Mouse (Mus musculus) layer of hippocampus, adult 2 months (tissue): Measurements from ENCODE around the gene Nkd2. TPM values are rescaled to one million over a fixed set of nuclear protein-coding genes. Genes with fewer than 3 reads are reported as not detected.

ENCODE experiments used
- DNase-seq, 2 experiments: peaks; one replicate each; pipeline ENCODE4 v3.0.0; 2022; ENCODE audit warnings: low spot score in 2 of 2
- H3K27ac ChIP-seq: fragments of 200-600 bp; 2 replicates; pipeline ENCODE4 v1.8.1; 2022
- H3K4me3 ChIP-seq: fragments of 200-600 bp; 2 replicates; pipeline ENCODE4 v1.8.1; 2022; ENCODE audit warnings: mild to moderate bottlenecking
- CTCF ChIP-seq: fragments of 200-600 bp; conservative IDR thresholded peaks from 2 replicates; pipeline ENCODE4 v1.8.1; 2022; ENCODE audit warnings: antibody characterized with exemption, mild to moderate bottlenecking, moderate library complexity
- total RNA-seq, 2 experiments: library from RNA; stranded (reverse); gene quantifications; 2 replicates each; pipeline ENCODE4 v1.2.3; 2021

Gene Nkd2
- total RNA-seq, 2 experiments from 2014 or later: 6.2 to 8.9 TPM

- H3K4me3 ChIP-seq: no peak overlapping the region
- no peak for TF ChIP-seq CTCF
- DNase-seq: no peak
- 0 out of 2 replicates have a peak overlapping the region, but pooled peaks have one; percentile 4 for H3K27ac ChIP-seq
These were observed 48.3 kb downstream of the Nkd2 start for GRCm38 (mm10) chr13:73799110-73799509.

GRCm38 (mm10) chr13:73793171-73793570 is 54.3 kb downstream of the Nkd2 start:
- Histone ChIP-seq H3K27ac (no peak overlapping the region), H3K4me3 (no peak overlapping the region)
- no peak for TF ChIP-seq CTCF
- DNase-seq: no peak

DNA sequence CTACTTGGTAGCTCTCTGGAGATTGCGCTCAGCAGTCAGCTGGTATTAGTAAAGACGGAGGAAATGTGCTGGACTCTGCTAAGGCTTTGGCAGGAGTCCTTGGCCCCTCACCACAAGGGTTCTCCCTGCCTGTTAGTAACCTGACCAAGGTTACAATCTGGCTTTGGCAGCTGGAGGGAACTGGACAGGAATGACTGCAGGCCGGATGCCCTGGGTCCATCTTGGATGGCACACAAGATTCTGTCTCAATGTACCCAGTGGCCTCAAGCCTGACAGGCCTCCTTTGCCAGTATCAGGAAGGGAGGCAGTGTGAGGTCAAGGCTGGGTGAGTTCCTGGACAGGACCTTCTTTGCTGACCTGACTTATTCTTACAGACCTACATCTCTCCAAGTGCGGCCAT is 55.3 kb downstream of the Nkd2 start:
- Histone ChIP-seq H3K4me3 (no peak overlapping the region), H3K27ac (no peak overlapping the region)
- no peak for DNase-seq
- no peak for TF ChIP-seq CTCF

- DNase-seq: no peak
- Histone ChIP-seq H3K27ac (no peak overlapping the region), H3K4me3 (no peak overlapping the region)
- no peak for TF ChIP-seq CTCF
These were observed 64.9 kb downstream of the Nkd2 start for GRCm38 (mm10) chr13:73782486-73782885.

DNA sequence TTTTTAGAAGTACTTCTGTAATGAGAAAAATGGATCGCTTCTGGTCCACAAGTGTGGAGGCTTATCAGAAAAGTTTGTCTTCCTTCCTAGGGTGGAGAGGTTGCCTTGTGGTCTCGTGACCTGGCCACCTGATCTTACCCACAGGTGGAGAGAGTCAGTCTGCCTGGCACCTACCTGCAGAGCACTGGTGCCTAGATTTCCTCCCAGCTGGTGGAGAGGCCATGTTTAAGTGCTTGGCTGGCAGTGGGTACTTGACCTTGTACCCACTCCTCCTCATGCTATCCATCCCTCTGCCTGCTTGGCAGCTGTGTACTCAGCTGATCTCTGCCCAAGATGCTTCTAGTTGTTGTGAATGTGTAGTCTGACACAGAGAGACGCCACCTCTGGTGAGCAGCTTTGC is 69.9 kb downstream of the Nkd2 start:
- DNase-seq: no peak
- no peak overlapping the region for H3K4me3 ChIP-seq
- no peak for TF ChIP-seq CTCF
- H3K27ac ChIP-seq: no peak overlapping the region

GRCm38 (mm10) chr13:73775786-73776185 is 71.6 kb downstream of the Nkd2 start:
- H3K4me3 ChIP-seq: no peak overlapping the region
- TF ChIP-seq CTCF: no peak
- H3K27ac ChIP-seq: no peak overlapping the region
- DNase-seq: no peak

DNA sequence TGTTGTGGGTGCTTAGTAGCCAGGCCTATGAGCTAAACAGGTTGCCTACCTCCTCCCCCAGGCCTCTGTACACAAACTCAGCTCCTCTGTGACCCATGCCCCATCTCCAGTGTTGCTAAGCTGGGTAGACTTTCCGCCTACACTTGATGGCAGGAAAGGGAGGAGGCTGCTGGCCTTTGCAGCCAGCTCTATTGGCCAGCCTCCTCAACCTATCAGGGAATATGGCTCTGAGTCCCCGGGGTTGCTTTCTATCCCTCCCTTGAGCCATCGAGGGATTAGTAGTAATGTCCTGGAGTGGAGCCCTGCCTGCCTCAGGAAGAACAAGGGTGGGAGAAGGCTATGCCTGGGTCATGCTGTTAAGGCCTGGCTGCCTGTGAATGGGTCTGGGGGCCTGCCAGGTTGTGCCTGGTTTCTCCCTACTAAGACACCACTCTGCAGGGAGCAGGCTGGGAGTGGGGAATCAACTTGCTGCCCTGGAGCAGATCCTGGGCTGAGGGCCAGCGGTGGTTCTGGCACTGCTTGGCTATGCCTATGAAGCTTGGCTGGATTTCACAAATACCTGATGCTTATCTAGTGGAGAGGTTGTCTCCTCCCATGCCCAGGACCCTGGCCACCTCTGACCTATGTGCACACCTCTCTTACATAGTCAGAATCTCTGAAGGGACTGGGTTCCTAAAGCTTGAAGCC is 73.8 kb downstream of the Nkd2 start:
- Histone ChIP-seq H3K27ac (no peak overlapping the region), H3K4me3 (no peak overlapping the region)
- no peak for TF ChIP-seq CTCF
- no peak for DNase-seq

- no peak overlapping the region for H3K27ac ChIP-seq
- no peak for DNase-seq
- peak; percentile 37 for TF ChIP-seq CTCF
- H3K4me3 ChIP-seq: no peak overlapping the region
These were observed 74.8 kb downstream of the Nkd2 start for GRCm38 (mm10) chr13:73772655-73773054.

DNA sequence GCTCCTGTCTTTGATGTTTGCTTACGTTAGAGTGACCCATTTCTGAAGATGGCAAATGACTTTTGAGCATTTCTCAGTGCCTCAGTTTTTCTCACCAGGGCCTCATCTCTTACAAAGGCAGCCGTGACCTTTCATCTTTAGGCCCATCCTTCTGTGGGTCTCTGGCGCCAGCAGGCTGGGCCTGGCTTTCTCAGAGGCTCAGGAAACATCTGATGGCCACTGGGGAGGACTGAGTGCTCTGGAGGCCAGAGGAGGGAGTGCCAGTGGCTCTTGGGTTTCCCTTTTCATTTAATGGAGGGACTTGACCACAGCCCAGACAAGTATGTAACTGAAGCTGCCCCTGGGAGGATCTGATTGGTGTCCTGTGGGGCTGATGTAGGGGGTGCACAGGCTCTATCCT is 76.3 kb downstream of the Nkd2 start:
- no peak for DNase-seq
- Histone ChIP-seq H3K4me3 (no peak overlapping the region), H3K27ac (no peak overlapping the region)
- no peak for TF ChIP-seq CTCF

- DNase-seq: no peak
- TF ChIP-seq CTCF: no peak
- Histone ChIP-seq H3K27ac (no peak overlapping the region), H3K4me3 (no peak overlapping the region)
These were observed 77.3 kb downstream of the Nkd2 start for GRCm38 (mm10) chr13:73769916-73770682.

Other genes starting within 250 kb of the Nkd2 start
- 100 to 1,000 TPM; 124 to 131 TPM for gene Clptm1l, start 243.6 kb downstream of the Nkd2 start, total RNA-seq
- gene Tert, start 220.7 kb downstream of the Nkd2 start, total RNA-seq: 1 to 10 TPM; 3.6 to 5.0 TPM
- gene Slc6a18, start 169.6 kb downstream of the Nkd2 start, total RNA-seq: not detected
- not detected for gene Slc6a19, start 142.8 kb downstream of the Nkd2 start, total RNA-seq
- gene Slc12a7, start 114.5 kb downstream of the Nkd2 start, total RNA-seq: 1 to 10 TPM; 7.0 to 8.7 TPM
- under 1 TPM; 0.49 to 0.76 TPM for gene Trip13, start 90.2 kb upstream of the Nkd2 start, total RNA-seq
- 100 to 1,000 TPM; 114 to 139 TPM for gene Brd9, start 90.2 kb upstream of the Nkd2 start, total RNA-seq
- gene Zdhhc11, start 116.2 kb upstream of the Nkd2 start, total RNA-seq: not detected
- gene Tppp, start 161.8 kb upstream of the Nkd2 start, total RNA-seq: 100 to 1,000 TPM; 267 to 277 TPM
- gene Cep72, start 214.7 kb upstream of the Nkd2 start, total RNA-seq: 1 to 10 TPM in 1 of 2 experiments, under 1 TPM in 1; 0.87 to 2.7 TPM